Mouse (Mus musculus) thymus, postnatal 14 days (tissue): ENCODE results near the gene Tmed2.
A peak's percentile ranks its signal among the peaks of the same experiment; 100 is the strongest.
"Not testable (repeated sequence)": the region's sequence is repeated elsewhere in the genome, so short reads cannot be mapped to it uniquely, and the experiment has no call there.

Experiments
- DNase-seq: peaks from one replicate; pipeline ENCODE4 v3.0.0; 2021

Gene Tmed2

DNA sequence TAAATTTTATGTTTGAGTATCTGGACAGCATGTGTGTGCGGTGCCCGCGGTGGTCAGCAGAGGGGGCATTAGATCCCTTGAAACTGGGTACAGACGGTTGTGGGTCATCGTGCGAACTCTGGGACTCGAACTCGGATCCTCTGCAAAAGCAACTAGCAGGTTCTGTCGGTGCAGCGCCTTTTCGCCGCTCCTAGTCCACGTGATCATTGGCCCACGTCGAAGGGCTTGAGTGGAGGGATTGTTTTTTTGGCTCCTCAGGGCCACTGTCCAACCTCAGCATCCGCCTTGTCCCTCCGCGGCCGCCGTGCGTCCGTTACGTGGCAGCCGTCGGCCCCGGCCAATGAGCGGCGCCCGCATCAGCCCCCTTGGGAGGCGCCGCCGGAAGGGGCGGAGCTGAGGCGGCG is at the start of gene Tmed2:
Gene Tmed2 (plus strand): TSS at position 313 of the 404 bp plus-strand sequence.
- DNase-seq: peak; percentile 93

DNA sequence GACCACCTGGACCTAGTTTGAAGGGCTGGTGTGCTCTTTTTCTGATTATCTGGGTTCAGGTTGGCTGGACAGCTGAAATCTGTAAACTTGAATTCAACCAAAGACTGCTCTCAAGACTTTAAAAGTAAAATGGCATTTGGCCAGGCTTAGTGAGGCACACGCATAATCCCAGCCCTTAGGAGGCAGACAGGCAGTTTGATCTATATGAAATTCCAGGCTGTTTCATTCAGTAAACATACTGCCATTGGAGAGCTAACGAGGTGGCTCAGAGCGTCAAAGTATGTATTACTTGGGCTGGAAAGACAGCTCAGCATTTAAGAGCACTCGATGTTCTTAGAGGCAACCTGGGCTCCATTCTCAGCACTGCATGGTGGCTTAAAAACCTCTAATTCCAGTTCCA is 48.8 kb upstream of the Tmed2 start:
- DNase-seq: no peak

- DNase-seq: no peak
Observed at GRCm38 (mm10) chr5:124492618-124493017, 47.9 kb upstream of the Tmed2 start.

DNA sequence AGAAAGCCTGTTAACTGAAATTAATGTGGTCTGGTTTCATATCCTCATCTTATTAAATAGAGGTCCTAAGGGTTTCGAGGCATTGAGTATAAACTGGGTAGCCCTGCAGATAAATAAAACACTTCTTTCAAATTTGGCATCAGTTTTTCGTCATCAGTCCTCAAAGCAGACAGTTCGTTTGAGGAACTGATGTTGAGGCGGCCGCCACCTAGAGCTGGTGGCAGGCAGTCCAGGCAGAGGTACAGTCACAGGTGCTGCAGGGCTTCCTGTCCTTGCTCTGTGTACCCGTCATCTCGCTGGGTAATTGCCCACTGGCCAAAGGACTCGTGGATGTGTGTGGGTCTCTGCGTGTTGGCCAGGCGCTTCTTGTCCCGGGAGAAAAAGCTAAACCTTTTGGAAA is 47.0 kb upstream of the Tmed2 start:
- no peak for DNase-seq

DNA sequence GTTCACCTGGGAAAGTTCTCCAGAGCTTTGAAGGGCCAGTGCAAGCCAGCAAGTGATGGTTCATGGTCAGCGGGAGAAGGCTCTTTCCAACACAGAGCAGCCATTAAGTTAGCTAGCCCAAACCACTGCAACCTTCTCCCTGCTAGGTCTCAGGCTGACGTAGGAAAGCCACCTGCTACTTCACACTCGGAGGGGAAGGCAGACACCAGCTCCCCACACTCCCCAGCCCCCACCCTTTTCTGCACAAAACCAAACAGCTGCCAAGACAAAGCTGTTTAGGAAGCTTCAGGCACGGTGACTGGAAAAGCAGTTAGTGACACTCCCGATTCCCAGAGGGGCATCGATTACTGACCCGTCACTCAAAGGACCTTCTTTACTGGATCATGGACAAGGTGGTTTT is 44.9 kb upstream of the Tmed2 start:
- peak; percentile 70 for DNase-seq

GRCm38 (mm10) chr5:124496614-124497514 is 43.6 kb upstream of the Tmed2 start:
- DNase-seq: peak; percentile 59

GRCm38 (mm10) chr5:124498221-124498876 is 42.1 kb upstream of the Tmed2 start:
- no peak for DNase-seq

GRCm38 (mm10) chr5:124499001-124499400 is 41.5 kb upstream of the Tmed2 start:
- no peak for DNase-seq

- not testable (repeated sequence) for DNase-seq
Observed at GRCm38 (mm10) chr5:124500037-124500436, 40.5 kb upstream of the Tmed2 start.

DNA sequence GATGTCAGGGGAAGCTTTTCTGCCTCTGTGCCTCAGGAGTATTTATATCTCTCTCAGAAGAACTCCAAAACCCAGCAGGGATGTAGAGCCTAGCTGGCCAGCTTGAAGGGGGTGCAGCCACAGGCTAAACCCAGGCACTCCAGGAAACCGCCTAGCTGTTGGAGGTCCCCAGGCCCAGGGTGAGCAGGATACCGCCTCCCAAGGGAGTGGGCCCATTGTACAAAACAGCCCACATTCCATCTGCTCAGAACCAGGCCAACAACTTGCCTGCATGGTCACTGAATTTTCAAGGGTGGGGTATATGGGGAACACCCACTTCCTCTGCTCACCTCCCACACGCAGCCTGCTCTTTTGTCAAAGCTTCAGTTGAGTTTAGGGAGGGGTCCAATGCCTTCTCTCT is 39.9 kb upstream of the Tmed2 start:
- no peak for DNase-seq

DNA sequence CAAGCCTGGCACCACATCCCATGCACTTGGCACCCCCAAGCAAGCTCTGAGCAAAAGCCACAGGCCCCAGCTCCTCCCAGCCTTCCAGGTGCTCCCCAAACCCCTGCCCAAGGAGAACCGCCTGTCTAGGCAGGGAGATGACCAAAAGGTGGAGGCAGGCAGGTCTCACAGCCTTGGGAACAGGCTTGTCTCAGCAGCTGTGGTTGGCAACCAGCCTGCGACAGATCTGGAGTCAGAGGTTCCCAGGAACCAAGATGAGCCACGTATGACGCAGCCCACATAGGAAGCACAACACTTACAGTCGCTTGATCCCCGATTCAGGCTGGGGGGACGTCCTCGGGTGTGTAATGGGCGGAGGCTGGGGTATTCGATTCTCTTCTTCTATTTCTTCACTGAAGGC is 39.0 kb upstream of the Tmed2 start:
- no peak for DNase-seq

GRCm38 (mm10) chr5:124503742-124504141 is 36.8 kb upstream of the Tmed2 start:
- DNase-seq: no peak

- no peak for DNase-seq
Observed at GRCm38 (mm10) chr5:124505235-124505634, 35.3 kb upstream of the Tmed2 start.

- no peak for DNase-seq
Observed at GRCm38 (mm10) chr5:124506731-124507359, 33.6 kb upstream of the Tmed2 start.

DNA sequence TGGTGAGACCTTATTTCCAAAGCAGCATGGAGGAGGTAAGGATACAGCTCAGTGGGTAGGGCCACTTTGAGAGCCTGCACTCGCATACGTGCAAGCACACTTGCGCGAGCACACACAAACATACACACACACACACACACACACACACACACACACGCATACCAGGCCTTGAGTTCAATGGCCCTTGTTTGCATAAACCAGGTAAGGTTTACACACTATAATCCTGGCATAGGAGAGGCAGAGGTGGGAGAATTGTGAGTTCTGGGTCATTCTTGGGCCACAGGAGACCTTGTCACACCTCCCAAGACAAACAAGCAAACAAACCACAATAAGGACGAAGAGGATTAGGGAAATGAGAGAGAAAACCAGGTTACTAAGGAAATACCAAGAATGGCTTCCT is 31.3 kb upstream of the Tmed2 start:
- no peak for DNase-seq

- DNase-seq: no peak
Observed at GRCm38 (mm10) chr5:124509742-124510237, 30.7 kb upstream of the Tmed2 start.

DNA sequence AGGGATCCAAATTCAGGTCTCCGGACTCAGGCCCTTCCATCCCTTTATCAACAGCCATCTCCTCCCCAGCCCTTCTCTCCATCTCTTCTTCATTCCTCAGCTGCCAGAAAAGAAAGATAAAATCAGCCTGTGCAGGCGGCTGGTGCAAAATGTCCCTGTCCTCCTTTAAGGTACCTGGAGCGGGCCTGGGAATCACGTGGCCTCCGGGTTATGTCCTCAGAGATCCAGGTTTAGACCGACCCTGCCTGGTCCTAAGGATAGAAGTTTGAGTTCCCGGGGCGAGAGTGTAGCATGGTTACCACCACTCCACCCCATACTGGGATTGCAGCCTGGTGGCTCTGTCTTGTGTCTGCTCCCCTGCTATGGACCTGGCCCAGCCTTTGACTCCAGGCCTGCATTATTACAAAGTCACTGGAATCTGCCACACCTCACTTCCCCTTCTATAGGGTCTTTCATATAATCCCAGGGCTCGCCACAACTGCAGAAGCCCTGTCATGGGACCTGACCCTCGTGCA is 29.9 kb upstream of the Tmed2 start:
- DNase-seq: no peak

DNA sequence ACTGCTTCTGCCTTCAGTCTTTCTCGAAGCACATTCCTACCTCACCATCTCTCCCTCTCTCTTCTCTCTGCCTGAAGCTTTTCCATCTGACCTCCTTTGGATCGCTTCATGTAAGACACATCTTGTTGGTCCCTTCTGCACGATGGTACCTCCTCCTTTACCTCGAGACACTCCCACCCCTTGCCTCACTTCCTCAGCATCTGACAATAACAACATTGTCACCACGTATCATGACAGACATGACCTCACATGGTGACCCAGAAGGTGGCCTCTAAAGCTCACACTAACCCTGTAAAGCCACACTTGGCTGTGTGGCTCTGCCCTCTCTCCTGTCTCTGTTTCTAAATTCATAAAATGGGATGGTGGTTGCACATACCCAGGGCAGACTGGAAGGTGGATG is 24.7 kb upstream of the Tmed2 start:
- DNase-seq: no peak

DNA sequence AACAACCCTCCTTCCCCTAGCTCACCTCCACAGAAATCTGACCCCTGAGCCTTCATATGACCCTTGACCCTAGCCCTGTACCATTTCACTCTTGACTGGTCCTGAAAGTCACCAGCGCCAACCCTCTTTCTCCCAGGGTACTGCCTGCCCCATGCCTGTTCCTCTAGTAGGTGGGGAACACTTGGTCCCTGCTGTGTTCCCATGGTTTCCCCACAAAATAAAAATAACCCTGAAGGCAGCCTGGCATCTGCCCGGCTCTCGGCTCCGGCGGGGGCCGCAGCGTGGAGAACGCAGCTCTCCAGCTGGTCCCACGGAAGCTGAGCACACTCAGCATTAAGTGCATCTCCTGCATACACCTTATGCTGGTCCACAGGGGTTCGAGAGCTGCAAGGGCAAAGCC is 21.8 kb upstream of the Tmed2 start:
- no peak for DNase-seq

- no peak for DNase-seq
Observed at GRCm38 (mm10) chr5:124521588-124521987, 18.9 kb upstream of the Tmed2 start.

- no peak for DNase-seq
Observed at GRCm38 (mm10) chr5:124523032-124523431, 17.5 kb upstream of the Tmed2 start.

DNA sequence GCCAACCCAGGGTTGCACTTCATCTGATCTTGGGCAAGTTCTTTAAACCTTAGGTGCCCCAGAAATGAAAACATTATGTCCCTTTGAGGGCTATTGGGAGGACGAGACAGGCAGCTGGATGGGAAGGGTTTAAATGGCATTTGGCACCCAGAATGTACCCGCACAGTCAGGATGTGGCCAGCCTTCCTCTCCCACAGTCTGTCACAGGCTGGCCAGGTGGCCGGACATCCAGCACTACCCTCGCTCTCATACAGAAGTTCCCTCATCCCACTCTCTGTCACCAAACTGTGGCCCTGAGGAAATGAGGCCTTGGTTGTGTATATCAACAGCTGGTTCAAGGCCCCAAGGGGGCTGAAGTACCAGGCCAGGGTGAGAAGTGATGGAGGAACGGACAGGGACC is 15.6 kb upstream of the Tmed2 start:
- no peak for DNase-seq

- no peak for DNase-seq
Observed at GRCm38 (mm10) chr5:124528351-124528750, 12.1 kb upstream of the Tmed2 start.
